Mouse (Mus musculus): Measurements from ENCODE around the gene Vps13a. TPM values are rescaled to one million over a fixed set of nuclear protein-coding genes. Genes with fewer than 3 reads are reported as not detected.
A peak's percentile ranks its signal among the peaks of the same experiment; 100 is the strongest.

The Vps13a gene
- polyA plus RNA-seq, 1 experiment, result 25.3 TPM

GRCm38 (mm10) chr19:16624994-16625393, 155.7 kb downstream of the Vps13a start:
- no peaks in the 10 kb centered on the region for H3K4me1 ChIP-seq (ENCODE audit: control insufficient read depth, insufficient read depth, low read length)

GRCm38 (mm10) chr19:16623154-16623553, 157.6 kb downstream of the Vps13a start:
- no peak for TF ChIP-seq CTCF (IDR thresholded peaks at IDR 0.05; ENCODE audit: control insufficient read depth, insufficient read depth, low read length)
- TF ChIP-seq POLR2A (IDR thresholded peaks at IDR 0.05; ENCODE audit: borderline replicate concordance, control insufficient read depth, low read depth, low read length), result no peak
- 64% methylated on average over 4 of the region's 4 CpGs for WGBS
- Histone ChIP-seq H3K27ac (ENCODE audit: control insufficient read depth, insufficient read depth, low read depth, low read length, poor library complexity) (no peak overlapping the region), H3K4me3 (replicated peaks; ENCODE audit: control insufficient read depth, low read depth, low read length) (no peak overlapping the region), H3K4me1 (ENCODE audit: control insufficient read depth, insufficient read depth, low read length) (no peaks in the 10 kb centered on the region)

More at GRCm38 (mm10) chr19:16624994-16625393, 155.7 kb downstream of the Vps13a start:
- TF ChIP-seq CTCF (IDR thresholded peaks at IDR 0.05; ENCODE audit: control insufficient read depth, insufficient read depth, low read length), result no peak
- no peak for TF ChIP-seq POLR2A (IDR thresholded peaks at IDR 0.05; ENCODE audit: borderline replicate concordance, control insufficient read depth, low read depth, low read length)
- Histone ChIP-seq H3K4me3 (replicated peaks; ENCODE audit: control insufficient read depth, low read depth, low read length) (no peak overlapping the region), H3K27ac (ENCODE audit: control insufficient read depth, insufficient read depth, low read depth, low read length, poor library complexity) (no peak overlapping the region)

- no peak overlapping the region for H3K27ac ChIP-seq (ENCODE audit: control insufficient read depth, insufficient read depth, low read depth, low read length, poor library complexity)
- no peaks in the 10 kb centered on the region; the same call in 1 of the 2 replicates for H3K4me1 ChIP-seq (ENCODE audit: control insufficient read depth, insufficient read depth, low read length)
- no peak overlapping the region for H3K4me3 ChIP-seq (replicated peaks; ENCODE audit: control insufficient read depth, low read depth, low read length)
- TF ChIP-seq POLR2A (IDR thresholded peaks at IDR 0.05; ENCODE audit: borderline replicate concordance, control insufficient read depth, low read depth, low read length) (no peak), CTCF (IDR thresholded peaks at IDR 0.05; ENCODE audit: control insufficient read depth, insufficient read depth, low read length) (no peak)
- WGBS, result 76% methylated on average over 6 of the region's 6 CpGs
These were observed 173.1 kb downstream of the Vps13a start for GRCm38 (mm10) chr19:16607634-16608033.

GRCm38 (mm10) chr19:16602026-16602425, 178.7 kb downstream of the Vps13a start:
- H3K27ac ChIP-seq (ENCODE audit: control insufficient read depth, insufficient read depth, low read depth, low read length, poor library complexity), result no peak overlapping the region
- no peak overlapping the region for H3K4me3 ChIP-seq (replicated peaks; ENCODE audit: control insufficient read depth, low read depth, low read length)
- TF ChIP-seq CTCF (IDR thresholded peaks at IDR 0.05; ENCODE audit: control insufficient read depth, insufficient read depth, low read length), result no peak
- TF ChIP-seq POLR2A (IDR thresholded peaks at IDR 0.05; ENCODE audit: borderline replicate concordance, control insufficient read depth, low read depth, low read length), result no peak
- WGBS, result 80% methylated on average over 8 of the region's 8 CpGs
- no peaks in the 10 kb centered on the region for H3K4me1 ChIP-seq (ENCODE audit: control insufficient read depth, insufficient read depth, low read length)

- Histone ChIP-seq H3K27ac (ENCODE audit: control insufficient read depth, insufficient read depth, low read depth, low read length, poor library complexity) (no peak overlapping the region), H3K4me3 (replicated peaks; ENCODE audit: control insufficient read depth, low read depth, low read length) (no peak overlapping the region), H3K4me1 (ENCODE audit: control insufficient read depth, insufficient read depth, low read length) (no peaks in the 10 kb centered on the region)
- 22% methylated on average over 9 of the region's 9 CpGs for WGBS
- no peak for TF ChIP-seq POLR2A (IDR thresholded peaks at IDR 0.05; ENCODE audit: borderline replicate concordance, control insufficient read depth, low read depth, low read length)
- peak; percentile 66 for TF ChIP-seq CTCF (IDR thresholded peaks at IDR 0.05; ENCODE audit: control insufficient read depth, insufficient read depth, low read length)
These were observed 181.3 kb downstream of the Vps13a start for GRCm38 (mm10) chr19:16599298-16599970.

GRCm38 (mm10) chr19:16598653-16599297, 182.0 kb downstream of the Vps13a start:
- Histone ChIP-seq H3K4me1 (ENCODE audit: control insufficient read depth, insufficient read depth, low read length) (no peaks in the 10 kb centered on the region), H3K4me3 (replicated peaks; ENCODE audit: control insufficient read depth, low read depth, low read length) (no peak overlapping the region), H3K27ac (ENCODE audit: control insufficient read depth, insufficient read depth, low read depth, low read length, poor library complexity) (no peak overlapping the region)
- TF ChIP-seq POLR2A (IDR thresholded peaks at IDR 0.05; ENCODE audit: borderline replicate concordance, control insufficient read depth, low read depth, low read length), result no peak
- TF ChIP-seq CTCF (IDR thresholded peaks at IDR 0.05; ENCODE audit: control insufficient read depth, insufficient read depth, low read length), result no peak
- 62% methylated on average over 11 of the region's 11 CpGs for WGBS

- WGBS, result 85% methylated on average over 6 of the region's 6 CpGs
- no peak for TF ChIP-seq CTCF (IDR thresholded peaks at IDR 0.05; ENCODE audit: control insufficient read depth, insufficient read depth, low read length)
- no peak for TF ChIP-seq POLR2A (IDR thresholded peaks at IDR 0.05; ENCODE audit: borderline replicate concordance, control insufficient read depth, low read depth, low read length)
- H3K4me3 ChIP-seq (replicated peaks; ENCODE audit: control insufficient read depth, low read depth, low read length), result no peak overlapping the region
- no peaks in the 10 kb centered on the region for H3K4me1 ChIP-seq (ENCODE audit: control insufficient read depth, insufficient read depth, low read length)
- no peak overlapping the region for H3K27ac ChIP-seq (ENCODE audit: control insufficient read depth, insufficient read depth, low read depth, low read length, poor library complexity)
These were observed 183.5 kb downstream of the Vps13a start for GRCm38 (mm10) chr19:16597216-16597615.

- Histone ChIP-seq H3K27ac (ENCODE audit: control insufficient read depth, insufficient read depth, low read depth, low read length, poor library complexity) (no peak overlapping the region), H3K4me3 (replicated peaks; ENCODE audit: control insufficient read depth, low read depth, low read length) (no peak overlapping the region), H3K4me1 (ENCODE audit: control insufficient read depth, insufficient read depth, low read length) (no peaks in the 10 kb centered on the region)
- no peak for TF ChIP-seq CTCF (IDR thresholded peaks at IDR 0.05; ENCODE audit: control insufficient read depth, insufficient read depth, low read length)
These were observed 186.8 kb downstream of the Vps13a start for GRCm38 (mm10) chr19:16593975-16594317.

All from bone marrow, adult 2 months (tissue).